Mouse (Mus musculus) spleen, adult 2 months (tissue): ENCODE measurements around the gene Tbc1d1.

Source experiments
- CTCF ChIP-seq: fragments of 200-500 bp; IDR thresholded peaks from 2 replicates; pipeline ENCODE4 v1.5.1; 2011; ENCODE audit warnings: mild to moderate bottlenecking, inconsistent platforms; ENCODE audit not compliant: insufficient read depth, insufficient read length, insufficient replicate concordance; ENCODE audit errors: extremely low read depth
- POLR2A ChIP-seq: fragments of 200-500 bp; IDR thresholded peaks from 2 replicates; pipeline ENCODE4 v1.6.1; 2011; ENCODE audit warnings: low read depth, low read length, inconsistent platforms

DNA sequence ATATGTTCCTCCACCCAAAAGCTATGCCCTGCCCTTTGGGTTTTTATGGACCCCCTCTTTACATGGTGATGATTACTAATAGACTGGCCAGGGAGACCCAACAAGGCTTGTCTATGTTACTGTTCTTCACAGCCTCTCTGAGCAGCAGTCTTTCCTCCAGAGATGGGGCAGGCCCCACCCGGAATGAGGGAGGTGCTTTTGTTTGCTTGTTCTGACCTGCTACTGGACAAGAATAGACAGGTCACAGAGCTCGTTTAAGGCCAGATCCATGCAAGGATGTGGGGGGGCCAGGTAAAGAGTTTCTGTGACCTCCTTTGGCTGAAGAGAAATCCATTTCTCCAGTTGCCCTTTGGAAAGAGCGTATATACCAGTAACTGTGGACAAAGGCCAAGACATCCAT is 72.1 kb downstream of the Tbc1d1 start:
- TF ChIP-seq POLR2A, result no peak
- TF ChIP-seq CTCF, result no peak
